Mouse (Mus musculus) 3T3-L1 (cell line): Measurements from ENCODE around the gene Smarcc1.
"Not testable (repeated sequence)": the region's sequence is repeated elsewhere in the genome, so short reads cannot be mapped to it uniquely, and the experiment has no call there.

Experiments
- DNase-seq: peaks from one replicate; pipeline ENCODE4 v3.0.0-alpha.2; 2015; ENCODE audit warnings: low read depth, low spot score

The Smarcc1 gene

GRCm38 (mm10) chr9:110131525-110132197 lies 14.2 kb downstream of the Smarcc1 start:
- peak; percentile 98 for DNase-seq

GRCm38 (mm10) chr9:110132201-110132605 lies 14.7 kb downstream of the Smarcc1 start:
- peak; percentile 45 for DNase-seq

- DNase-seq: no peak
Measured at GRCm38 (mm10) chr9:110132921-110133320, 15.4 kb downstream of the Smarcc1 start.

GRCm38 (mm10) chr9:110134176-110134575 lies 16.7 kb downstream of the Smarcc1 start:
- DNase-seq: peak; percentile 29

- DNase-seq: peak; percentile 12
Measured at GRCm38 (mm10) chr9:110139119-110139518, 21.6 kb downstream of the Smarcc1 start.

GRCm38 (mm10) chr9:110142097-110142496 lies 24.6 kb downstream of the Smarcc1 start:
- DNase-seq: no peak

- no peak for DNase-seq
Measured at GRCm38 (mm10) chr9:110148598-110148997, 31.1 kb downstream of the Smarcc1 start.

GRCm38 (mm10) chr9:110159036-110159435 lies 41.5 kb downstream of the Smarcc1 start:
- no peak for DNase-seq

- DNase-seq: not testable (repeated sequence)
Measured at GRCm38 (mm10) chr9:110160486-110160885, 43.0 kb downstream of the Smarcc1 start.

- DNase-seq: peak; percentile 96
Measured at GRCm38 (mm10) chr9:110162441-110162840, 44.9 kb downstream of the Smarcc1 start.

GRCm38 (mm10) chr9:110163071-110163470 lies 45.6 kb downstream of the Smarcc1 start:
- DNase-seq: no peak

GRCm38 (mm10) chr9:110170858-110171257 lies 53.4 kb downstream of the Smarcc1 start:
- peak; percentile 43 for DNase-seq

- DNase-seq: no peak
Measured at GRCm38 (mm10) chr9:110199870-110200269, 82.4 kb downstream of the Smarcc1 start.

- no peak for DNase-seq
Measured at GRCm38 (mm10) chr9:110205526-110206404, 88.3 kb downstream of the Smarcc1 start.

GRCm38 (mm10) chr9:110206437-110206836 lies 88.9 kb downstream of the Smarcc1 start:
- no peak for DNase-seq

GRCm38 (mm10) chr9:110208265-110208664 lies 90.8 kb downstream of the Smarcc1 start:
- no peak for DNase-seq

GRCm38 (mm10) chr9:110208967-110209366 lies 91.5 kb downstream of the Smarcc1 start:
- no peak for DNase-seq

- DNase-seq: no peak
Measured at GRCm38 (mm10) chr9:110224273-110224672, 106.8 kb downstream of the Smarcc1 start.

GRCm38 (mm10) chr9:110226191-110226590 lies 108.7 kb downstream of the Smarcc1 start:
- DNase-seq: peak; percentile 82

GRCm38 (mm10) chr9:110228671-110229070 lies 111.2 kb downstream of the Smarcc1 start:
- peak; percentile 40 for DNase-seq

- no peak for DNase-seq
Measured at GRCm38 (mm10) chr9:110229112-110229511, 111.6 kb downstream of the Smarcc1 start.

- no peak for DNase-seq
Measured at GRCm38 (mm10) chr9:110229566-110230248, 112.2 kb downstream of the Smarcc1 start.
